Mouse (Mus musculus): ENCODE measurements at regions not wholly inside any gene's neighbourhood (a gene's known extent, or its start where the extent isn't known, plus 50 kb on each side); places are given as distances from the start of the nearest gene placed in this dataset.

- DNase-seq (ENCODE audit: extremely low spot score in 1 of 2, low spot score in 1 of 2): no peak
These were observed 80.4 kb downstream of the Utp6 start for GRCm38 (mm10) chr11:79881812-79882211.

DNA sequence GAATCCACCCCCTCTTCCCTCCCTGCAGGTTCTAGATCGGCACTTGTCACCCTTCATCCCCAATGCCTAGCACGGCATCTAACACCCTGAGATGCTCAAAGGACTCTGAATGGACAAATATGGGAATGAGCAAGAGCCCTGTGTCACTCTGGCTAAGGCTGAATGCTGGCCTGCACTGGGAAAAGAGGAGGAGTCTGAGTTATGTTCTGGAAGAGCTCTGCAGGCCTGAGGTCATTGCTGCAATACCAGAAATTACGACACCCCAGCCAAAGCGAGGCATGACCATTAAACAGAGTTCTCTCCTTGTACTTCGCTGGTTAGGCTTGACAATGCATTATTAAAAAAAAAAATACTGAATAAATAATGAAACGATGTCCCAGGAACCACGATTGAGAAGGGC lies 84.1 kb downstream of the Utp6 start:
- no peak for DNase-seq (ENCODE audit: extremely low spot score in 1 of 2, low spot score in 1 of 2)

- DNase-seq (ENCODE audit: extremely low spot score in 1 of 2, low spot score in 1 of 2): peak in 1 of 2 experiments; percentile 46
These were observed 84.9 kb downstream of the Utp6 start for GRCm38 (mm10) chr11:79877184-79877745.

DNA sequence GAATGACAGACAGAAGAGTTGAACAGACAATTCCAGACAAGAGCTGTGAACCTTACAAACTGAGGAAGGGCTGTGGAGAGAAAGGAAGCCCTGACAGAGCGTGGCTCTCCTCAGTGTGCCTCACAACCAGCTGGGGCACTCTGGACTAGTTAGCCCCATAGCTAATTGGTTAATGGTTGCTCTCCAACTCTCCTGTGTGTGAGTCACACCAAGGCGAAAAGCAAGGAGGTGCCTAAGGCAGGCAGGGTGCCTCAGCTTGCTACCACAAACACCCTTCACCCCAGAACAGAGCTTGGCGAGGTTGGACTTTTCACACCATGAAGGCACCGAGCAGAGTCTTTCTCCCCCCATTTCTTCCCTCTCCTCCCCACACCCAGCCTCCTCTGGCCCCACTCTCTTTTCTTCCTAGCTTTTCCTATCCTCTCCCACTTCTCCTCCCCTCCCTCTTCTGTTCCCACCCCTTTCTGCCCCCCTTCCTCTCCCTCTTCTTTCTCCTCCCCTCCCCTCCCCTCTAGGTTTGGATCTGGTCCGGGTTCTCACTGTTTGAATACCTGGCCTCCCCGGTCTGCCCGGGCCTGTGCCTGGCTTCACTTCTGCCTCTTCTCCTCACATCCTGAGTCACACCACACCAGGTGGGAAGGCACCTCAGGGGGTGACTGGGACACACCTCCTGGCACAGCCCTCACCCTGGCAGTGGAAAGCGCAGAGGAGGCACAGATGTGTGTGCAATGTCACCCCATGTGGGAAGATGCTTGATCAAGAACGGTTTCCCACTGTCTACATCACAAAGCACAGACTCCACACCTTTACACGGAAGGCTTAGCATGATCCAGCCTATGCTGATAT lies 90.2 kb downstream of the Utp6 start:
- no peak for DNase-seq (ENCODE audit: extremely low spot score in 1 of 2, low spot score in 1 of 2)

DNA sequence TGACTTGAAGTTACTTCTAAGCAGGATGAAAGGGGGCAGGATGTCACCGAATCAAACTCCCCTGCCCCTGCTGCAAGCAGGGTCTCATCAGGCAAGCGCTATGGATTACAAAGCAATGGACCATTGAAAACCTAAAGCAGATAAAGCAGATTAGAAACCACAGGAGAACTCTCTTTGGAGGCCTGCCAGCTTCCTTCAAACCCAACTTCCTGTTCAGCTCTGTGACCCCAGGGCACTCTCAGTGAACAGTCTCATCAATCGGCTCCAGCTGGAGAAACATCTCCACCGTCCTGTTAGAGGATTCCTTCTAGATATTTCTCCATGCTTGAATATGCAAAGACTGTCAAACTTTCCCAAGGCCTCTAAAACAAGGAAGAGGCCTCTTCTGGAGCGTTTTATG lies 92.0 kb downstream of the Utp6 start:
- peak in 1 of 2 experiments; percentile 16 for DNase-seq (ENCODE audit: extremely low spot score in 1 of 2, low spot score in 1 of 2)

DNA sequence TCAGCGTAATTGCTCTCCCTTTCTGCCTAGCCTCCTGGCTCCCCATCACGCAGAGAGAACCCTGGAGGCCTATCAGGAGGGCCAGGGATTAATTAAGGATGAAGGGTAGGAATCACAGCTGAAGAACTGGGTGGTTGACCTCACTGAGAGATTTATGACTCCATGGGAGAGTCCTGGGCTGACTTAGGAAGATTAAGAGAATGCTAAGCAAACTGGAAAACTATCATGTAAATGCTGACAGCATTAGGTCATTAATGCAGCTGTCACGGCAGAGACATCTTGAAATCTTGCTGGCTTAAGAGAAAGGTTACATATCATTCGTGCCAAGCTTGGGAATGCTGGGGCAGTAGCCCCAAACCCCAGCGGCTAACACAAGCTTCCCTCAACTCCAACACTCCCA lies 93.2 kb downstream of the Utp6 start:
- DNase-seq (ENCODE audit: extremely low spot score in 1 of 2, low spot score in 1 of 2): no peak

DNA sequence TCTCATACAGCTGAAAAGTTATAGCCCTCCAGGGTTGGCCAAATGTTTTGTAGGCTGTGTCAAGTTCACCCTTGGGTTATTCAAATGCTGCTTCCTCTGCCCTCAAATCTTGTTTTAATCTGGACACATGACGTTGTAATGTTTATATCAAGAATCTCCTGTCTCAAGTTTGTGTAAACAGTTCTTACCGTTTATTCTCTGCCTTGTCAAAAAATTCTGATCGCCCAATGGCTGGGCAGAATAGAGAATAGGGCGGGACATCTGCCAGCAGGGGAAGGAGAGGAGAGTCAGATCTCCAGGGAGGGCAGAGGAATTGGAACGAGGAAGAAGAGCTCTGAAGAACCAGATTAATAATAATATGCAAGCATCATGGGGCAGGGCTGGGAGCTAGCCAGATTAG lies 97.4 kb downstream of the Utp6 start:
- DNase-seq (ENCODE audit: extremely low spot score in 1 of 2, low spot score in 1 of 2): no peak

DNA sequence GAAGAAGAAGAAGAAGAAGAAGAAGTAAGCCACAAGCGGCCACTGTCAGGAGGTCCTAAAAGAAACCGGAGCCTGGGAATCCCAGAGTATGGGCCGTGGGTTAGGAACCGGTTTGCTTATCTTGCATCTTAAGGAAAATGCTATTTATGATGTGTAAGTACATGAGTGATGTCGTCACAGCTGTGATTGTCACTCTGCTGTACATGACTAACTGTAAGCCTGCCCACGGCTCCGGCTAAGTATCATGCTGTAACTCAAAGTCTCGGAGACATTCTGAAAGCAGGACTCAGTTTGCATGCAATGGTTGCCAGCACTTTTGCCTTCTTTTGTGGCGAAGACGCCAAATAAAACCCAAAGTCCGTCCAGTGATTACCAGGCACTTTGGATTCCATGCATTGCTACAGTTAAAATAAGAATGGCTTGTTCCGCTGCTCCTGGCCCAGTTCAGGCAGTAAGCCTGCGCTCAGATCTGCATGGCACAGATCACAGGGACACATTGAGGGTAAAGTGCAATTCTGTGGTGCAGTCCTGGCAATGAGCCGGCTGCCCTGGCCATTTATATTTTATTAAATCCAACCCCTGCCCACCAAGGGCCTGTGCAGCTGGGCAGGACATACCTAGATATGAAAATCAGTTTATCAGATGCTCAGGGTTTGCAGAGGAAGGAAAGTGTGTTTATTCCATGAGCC lies 98.6 kb downstream of the Utp6 start:
- DNase-seq (ENCODE audit: extremely low spot score in 1 of 2, low spot score in 1 of 2): no peak

DNA sequence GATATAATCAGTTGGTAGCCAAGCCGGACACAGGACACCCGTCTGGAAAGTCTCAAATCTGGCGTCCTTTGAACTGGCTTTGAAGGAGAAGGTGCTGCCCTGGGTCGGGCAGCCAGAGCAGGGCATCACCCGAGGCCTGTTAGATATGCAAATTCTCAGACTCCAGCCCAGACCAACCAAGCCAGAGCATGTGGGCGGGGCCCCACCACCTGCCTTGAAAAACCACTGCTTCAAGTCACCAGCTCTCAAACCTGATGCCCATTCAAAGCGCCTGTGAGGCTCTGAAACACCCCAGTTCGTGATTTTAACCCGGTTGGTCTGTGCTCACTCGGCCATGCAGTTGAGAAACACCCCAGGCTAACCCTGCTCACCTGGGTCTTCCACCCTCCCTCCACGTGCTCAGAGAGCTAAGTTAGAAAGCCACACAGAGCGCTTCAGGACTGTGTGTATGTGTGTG lies 101.6 kb downstream of the Utp6 start:
- DNase-seq (ENCODE audit: extremely low spot score in 1 of 2, low spot score in 1 of 2): no peak

- DNase-seq (ENCODE audit: extremely low spot score in 1 of 2, low spot score in 1 of 2): peak in 1 of 2 experiments; percentile 23
These were observed 105.8 kb downstream of the Utp6 start for GRCm38 (mm10) chr11:79856376-79856775.

- no peak for DNase-seq (ENCODE audit: extremely low spot score in 1 of 2, low spot score in 1 of 2)
These were observed 112.6 kb downstream of the Utp6 start for GRCm38 (mm10) chr11:79849545-79849944.

- DNase-seq (ENCODE audit: extremely low spot score in 1 of 2, low spot score in 1 of 2): no peak
These were observed 117.8 kb downstream of the Utp6 start for GRCm38 (mm10) chr11:79844436-79844835.

DNA sequence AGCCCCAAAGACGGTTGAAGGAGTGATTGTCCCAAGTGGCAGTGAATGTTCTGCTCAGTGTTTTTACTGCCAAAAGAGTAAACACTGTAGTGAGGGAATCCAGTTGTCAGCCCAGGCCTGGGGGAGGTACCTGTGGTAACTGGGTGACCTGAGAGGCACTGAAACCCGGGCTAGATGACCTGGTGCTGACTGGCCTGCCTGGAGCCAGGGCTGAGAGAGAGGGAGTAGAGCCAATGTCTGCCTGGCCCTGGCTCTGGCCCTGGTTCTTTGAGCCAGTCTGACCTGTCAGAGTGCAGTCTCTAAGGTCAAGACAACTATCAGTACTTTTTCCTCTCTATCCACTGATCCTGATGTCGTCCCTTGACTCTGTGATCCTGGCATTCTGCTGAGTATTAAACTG lies 119.2 kb downstream of the Utp6 start:
- DNase-seq (ENCODE audit: extremely low spot score in 1 of 2, low spot score in 1 of 2): no peak

GRCm38 (mm10) chr11:79839973-79840372 lies 122.2 kb downstream of the Utp6 start:
- DNase-seq (ENCODE audit: extremely low spot score in 1 of 2, low spot score in 1 of 2): no peak

DNA sequence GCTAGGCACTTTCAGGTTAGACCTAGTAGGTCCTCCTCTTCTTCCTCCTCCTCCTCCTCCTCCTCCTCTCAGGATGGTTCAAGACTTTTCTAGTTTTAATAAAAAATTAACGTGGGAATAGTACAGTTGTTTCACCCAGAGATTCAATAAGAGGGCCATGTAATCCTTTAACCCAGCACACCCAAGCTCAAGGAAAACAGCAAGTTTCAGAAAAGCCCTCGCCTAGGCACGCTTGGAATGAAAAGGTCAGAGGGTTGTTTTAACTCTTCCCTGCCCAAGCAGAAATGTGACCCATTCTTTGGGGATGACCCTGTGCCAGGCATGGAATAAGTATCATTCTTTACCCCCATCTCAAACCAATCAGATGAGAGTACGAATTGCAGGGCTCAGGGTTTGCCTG lies 124.1 kb downstream of the Utp6 start:
- DNase-seq (ENCODE audit: extremely low spot score in 1 of 2, low spot score in 1 of 2): no peak

GRCm38 (mm10) chr11:79837076-79837990 lies 124.9 kb downstream of the Utp6 start:
- no peak for DNase-seq (ENCODE audit: extremely low spot score in 1 of 2, low spot score in 1 of 2)

GRCm38 (mm10) chr11:79835873-79836272 lies 126.3 kb downstream of the Utp6 start:
- DNase-seq (ENCODE audit: extremely low spot score in 1 of 2, low spot score in 1 of 2): no peak

- DNase-seq (ENCODE audit: extremely low spot score in 1 of 2, low spot score in 1 of 2): no peak
These were observed 128.4 kb downstream of the Utp6 start for GRCm38 (mm10) chr11:79833817-79834216.

DNA sequence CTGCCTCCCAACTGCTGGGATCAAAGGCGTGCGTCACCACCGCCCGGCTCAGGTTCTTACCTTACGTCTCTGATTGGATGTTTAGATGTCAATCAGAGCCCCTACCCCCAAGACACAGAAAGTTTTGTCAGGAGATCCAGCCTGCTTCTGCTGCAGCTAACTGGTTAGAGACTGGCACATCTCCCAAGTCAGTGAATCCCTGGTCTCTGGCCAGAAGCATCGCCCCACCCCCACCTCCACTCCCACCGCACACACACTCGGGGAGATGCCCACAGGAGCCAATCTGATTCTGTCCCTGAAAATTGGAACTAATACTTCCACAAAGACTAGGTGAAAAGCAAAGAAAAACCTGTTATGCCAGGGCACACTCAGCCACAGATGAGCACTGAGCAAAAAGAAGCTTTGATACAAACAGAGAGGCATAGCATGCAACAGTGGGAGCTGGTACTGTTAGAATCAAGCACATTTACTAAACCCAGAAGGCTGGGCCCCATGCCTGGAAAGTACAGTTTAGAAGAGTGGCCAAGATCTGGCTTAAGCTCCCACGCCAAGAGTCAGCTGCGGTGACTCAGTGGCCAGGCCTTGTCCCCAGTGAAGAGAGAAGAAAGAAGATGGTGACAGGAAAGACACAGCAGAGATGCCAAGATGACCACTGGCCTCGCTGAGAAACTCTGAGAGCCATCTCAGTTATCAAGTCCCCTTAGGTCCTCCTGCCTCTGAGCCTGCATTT lies 130.4 kb downstream of the Utp6 start:
- DNase-seq (ENCODE audit: extremely low spot score in 1 of 2, low spot score in 1 of 2): no peak

GRCm38 (mm10) chr11:79830567-79831055 lies 131.6 kb downstream of the Utp6 start:
- DNase-seq (ENCODE audit: extremely low spot score in 1 of 2, low spot score in 1 of 2): no peak

Data from frontal cortex, adult 2 months (tissue).